In genomic region chr12:108590131-108590530, GRCm38 (mm10) we compare ENCODE assay signal across 21 mouse cellular contexts.
"Had no signal": no experiment of that assay in that cellular context is flagged by ENCODE, and none has a peak within 500 bp of the region (broad histone marks: within the 10 kb centered on the region; RNA-seq: fewer than 3 reads in every experiment).

No protein-coding gene starts in this region.

- H3K27me3 ChIP-seq: liver, embryonic 15.5 days; lung, embryonic 15.5 days; megakaryocyte, embryonic 14.5 days; midbrain, embryonic 13.5 days; midbrain, embryonic 15.5 days; neural tube, embryonic 13.5 days; neural tube, embryonic 15.5 days had no signal

- DNase-seq: liver, postnatal 0 days; lung, adult 2 months; lung, postnatal 14 days; lung, postnatal 36 days; retina, postnatal 1 day; right cerebral cortex, adult 18-20 months; right cerebral cortex, postnatal 25 days; right cerebral cortex, postnatal 4 days; spleen, adult 18-20 months; thymus, adult 18-20 months; thymus, postnatal 14 days; thymus, postnatal 36 days had no signal

- H3K4me2 ChIP-seq: liver, embryonic 15.5 days; lung, embryonic 15.5 days; midbrain, embryonic 11.5 days; midbrain, embryonic 13.5 days; midbrain, embryonic 15.5 days; neural tube, embryonic 13.5 days; neural tube, embryonic 15.5 days had no signal

- H3K27ac ChIP-seq: liver, embryonic 15.5 days; lung, embryonic 15.5 days; macrophage; midbrain, embryonic 13.5 days; midbrain, embryonic 15.5 days; neural tube, embryonic 13.5 days; neural tube, embryonic 15.5 days had no signal

- H3K36me3 ChIP-seq: liver, embryonic 15.5 days had no signal

- H3K4me1 ChIP-seq: liver, embryonic 15.5 days; lung, embryonic 15.5 days; megakaryocyte, embryonic 14.5 days had no signal

- H3K9ac ChIP-seq: liver, embryonic 15.5 days; liver, postnatal 0 days; lung, embryonic 15.5 days; midbrain, embryonic 13.5 days; midbrain, embryonic 15.5 days; neural tube, embryonic 13.5 days; neural tube, embryonic 15.5 days had no signal

- H3K4me3 ChIP-seq: liver, embryonic 15.5 days; lung, embryonic 15.5 days; megakaryocyte, embryonic 14.5 days; midbrain, embryonic 13.5 days; midbrain, embryonic 15.5 days; neural tube, embryonic 13.5 days; neural tube, embryonic 15.5 days had no signal
